Mouse (Mus musculus): ENCODE results near the gene Ap5s1. TPM values are rescaled to one million over a fixed set of nuclear protein-coding genes. Genes with fewer than 3 reads are reported as not detected.
A peak's percentile ranks its signal among the peaks of the same experiment; 100 is the strongest.

Ap5s1 gene
- polyA plus RNA-seq, 1 experiment from 2014 or later: 17.0 TPM

GRCm38 (mm10) chr2:131255738-131256137, 48.9 kb downstream of the Ap5s1 start:
- Histone ChIP-seq H3K27ac (no peak overlapping the region), H3K36me3 (ENCODE audit: inconsistent target) (no peaks in the 10 kb centered on the region), H3K4me3 (ENCODE audit: inconsistent target) (no peak overlapping the region), H3K79me2 (ENCODE audit: inconsistent target) (no peaks in the 10 kb centered on the region)
- 83% methylated on average over 3 of the region's 3 CpGs for WGBS (ENCODE audit: missing documents)

DNA sequence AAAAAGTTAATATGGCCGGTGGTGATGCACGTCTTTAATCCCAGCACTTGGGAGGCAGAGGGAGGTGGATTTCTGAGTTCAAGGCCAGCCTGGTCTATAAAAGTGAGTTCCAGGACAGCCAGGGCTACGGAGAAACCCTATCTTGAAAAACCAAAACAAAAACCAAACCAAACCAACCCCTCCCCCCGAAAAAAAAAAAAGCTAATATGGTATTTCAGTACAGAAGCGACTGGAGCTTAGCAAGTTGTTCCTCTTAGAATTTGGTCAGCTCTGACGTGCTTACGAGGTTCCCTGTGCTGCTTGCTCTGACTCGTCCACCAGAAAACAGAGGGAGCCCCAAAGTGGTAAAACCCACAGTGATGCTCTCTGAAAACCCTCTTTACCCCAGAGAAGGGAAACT, 51.8 kb downstream of the Ap5s1 start:
- no peaks in the 10 kb centered on the region for H3K36me3 ChIP-seq (ENCODE audit: inconsistent target)
- peaks cover 9% of the 10 kb centered on the region for H3K79me2 ChIP-seq (ENCODE audit: inconsistent target)
- no peak overlapping the region for H3K4me3 ChIP-seq (ENCODE audit: inconsistent target)
- 57% methylated on average over 8 of the region's 8 CpGs for WGBS (ENCODE audit: missing documents)
- no peak overlapping the region for H3K27ac ChIP-seq

DNA sequence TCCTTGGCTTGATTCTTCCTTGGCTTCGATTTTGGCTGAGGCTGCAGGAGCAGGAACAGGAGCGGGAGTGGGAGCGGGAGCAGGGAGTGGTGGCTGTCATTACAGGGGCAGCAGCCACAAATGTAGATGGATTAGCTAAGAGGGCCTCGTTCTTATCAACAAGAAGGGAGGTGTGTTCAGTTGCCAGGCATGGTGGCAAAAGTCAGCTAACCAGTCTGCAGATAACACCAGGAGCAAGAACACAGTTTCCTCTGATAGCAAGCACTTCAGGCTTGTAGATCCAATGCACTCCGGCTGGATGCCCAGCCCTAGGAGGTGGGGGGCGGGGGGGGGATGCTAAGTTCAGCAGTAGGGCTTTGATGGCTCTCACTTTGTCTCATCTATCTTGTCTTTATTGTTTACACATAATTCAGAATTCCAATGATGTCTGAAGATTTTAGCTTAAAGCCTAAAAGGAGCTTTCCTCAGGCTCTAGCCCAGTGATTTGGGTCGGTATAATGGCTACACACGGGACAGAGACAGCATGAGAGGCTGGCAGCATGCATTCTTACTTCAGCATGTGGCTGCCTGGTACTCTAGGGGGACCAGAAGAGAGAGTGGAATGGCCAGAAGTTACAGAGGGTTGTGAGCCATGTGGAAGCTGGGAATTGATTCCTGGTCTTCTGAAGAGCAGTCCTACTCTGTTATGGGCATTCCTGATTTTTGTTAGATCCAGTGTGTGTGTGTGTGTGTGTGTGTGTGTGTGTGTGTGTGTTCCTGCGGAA, 53.8 kb downstream of the Ap5s1 start:
- 93% methylated on average over 9 of the region's 9 CpGs for WGBS (ENCODE audit: missing documents)
- Histone ChIP-seq H3K27ac (no peak overlapping the region), H3K36me3 (ENCODE audit: inconsistent target) (no peaks in the 10 kb centered on the region), H3K79me2 (ENCODE audit: inconsistent target) (peaks cover 29% of the 10 kb centered on the region), H3K4me3 (ENCODE audit: inconsistent target) (no peak overlapping the region)

DNA sequence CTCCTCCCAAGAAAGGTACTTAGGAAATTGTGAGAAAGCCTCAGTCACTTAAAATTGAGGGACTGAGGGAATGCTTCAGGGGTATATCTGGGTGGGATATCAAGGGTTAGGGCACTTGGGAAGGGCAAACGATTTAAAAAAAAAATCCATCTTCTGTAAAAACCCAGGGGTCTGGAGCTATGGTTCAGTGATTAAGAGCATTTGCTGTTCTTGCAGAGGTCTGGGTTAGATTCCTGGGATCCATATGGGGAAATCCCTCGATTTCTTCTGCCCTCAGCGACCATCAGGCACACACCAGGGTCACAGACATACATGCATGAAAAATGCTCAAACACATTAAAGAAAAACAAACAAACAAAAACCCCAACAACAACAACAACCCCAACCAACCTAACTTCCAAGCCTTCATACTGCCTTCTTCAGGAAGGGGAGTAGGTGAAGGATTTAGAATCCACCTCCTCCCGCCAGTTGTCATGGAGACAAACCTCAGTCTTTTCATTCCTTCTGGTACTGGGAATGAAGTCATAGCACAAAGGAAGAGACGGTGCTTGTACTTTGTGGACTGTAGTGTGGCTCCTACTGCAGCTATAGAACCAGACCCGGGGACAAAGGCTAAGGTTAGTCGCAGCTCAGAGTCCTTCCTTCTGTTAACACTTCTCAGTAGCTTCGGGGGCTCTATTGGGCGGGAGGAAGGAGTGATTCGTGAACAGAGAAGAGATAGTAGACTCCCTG, 54.8 kb downstream of the Ap5s1 start:
- Histone ChIP-seq H3K79me2 (ENCODE audit: inconsistent target) (peaks cover 38% of the 10 kb centered on the region), H3K36me3 (ENCODE audit: inconsistent target) (no peaks in the 10 kb centered on the region), H3K27ac (peak overlapping the region; percentile 66), H3K4me3 (ENCODE audit: inconsistent target) (peak overlapping the region; percentile 66)
- WGBS (ENCODE audit: missing documents): 18% methylated on average over 10 of the region's 10 CpGs

GRCm38 (mm10) chr2:131262213-131262672, 55.4 kb downstream of the Ap5s1 start, which contains the start of gene Pank2:
Gene Pank2 (plus strand): TSS chr2:131262495.
- WGBS (ENCODE audit: missing documents): under 1% methylated on average over 45 of the region's 49 CpGs
- Histone ChIP-seq H3K4me3 (ENCODE audit: inconsistent target) (peak within 1 kb of the TSS; percentile 88), H3K27ac (peak within 1 kb of the TSS; percentile 84), H3K79me2 (ENCODE audit: inconsistent target) (peaks cover 44% of the 10 kb centered on the region), H3K36me3 (ENCODE audit: inconsistent target) (no peaks in the 10 kb centered on the region)

Other genes with a start within 250 kb of the Ap5s1 start
- 1.2 to 7.8 TPM (median 2.4 TPM) in 3 replicates for gene Gfra4, start 164.0 kb upstream of the Ap5s1 start, polyA plus RNA-seq (2018)
- gene Adam33, start 143.3 kb upstream of the Ap5s1 start, polyA plus RNA-seq (2018): 5.1 to 26.4 TPM (median 5.5 TPM) in 3 replicates
- gene Siglec1, start 120.3 kb upstream of the Ap5s1 start, polyA plus RNA-seq (2018): 63.7 to 152 TPM (median 102 TPM) in 3 replicates
- gene Hspa12b, start 79.8 kb upstream of the Ap5s1 start, polyA plus RNA-seq (2018): 0.06 to 0.17 TPM in 2 of 3 replicates, not detected in the other
- gene Gm11037, start 73.6 kb upstream of the Ap5s1 start, polyA plus RNA-seq (2018): not detected in 3 replicates
- gene 1700037H04Rik, start 47.0 kb upstream of the Ap5s1 start, polyA plus RNA-seq (2018): 29.5 to 50.1 TPM (median 49.5 TPM) in 3 replicates
- gene Cenpb, start 27.0 kb upstream of the Ap5s1 start, polyA plus RNA-seq (2018): 97.8 to 113 TPM (median 108 TPM) in 3 replicates
- 8.9 to 17.1 TPM (median 9.4 TPM) in 3 replicates for gene Cdc25b, start 20.1 kb upstream of the Ap5s1 start, polyA plus RNA-seq (2018)
- 0.98 to 3.7 TPM (median 2.0 TPM) in 3 replicates for gene Spef1, start 19.8 kb upstream of the Ap5s1 start, polyA plus RNA-seq (2018)
- gene Mavs, start 27.0 kb downstream of the Ap5s1 start, polyA plus RNA-seq (2018): 34.6 to 46.5 TPM (median 41.4 TPM) in 3 replicates
- gene Pank2, start 55.4 kb downstream of the Ap5s1 start, polyA plus RNA-seq (2018): 23.9 to 28.9 TPM (median 26.8 TPM) in 3 replicates
- 1.9 to 2.8 TPM (median 2.8 TPM) in 3 replicates for gene Rnf24, start 145.8 kb downstream of the Ap5s1 start, polyA plus RNA-seq (2018)

Measured in macrophage (primary cell).